Mouse (Mus musculus) erythroblast, embryonic 14.5 days (primary cell): ENCODE results near the gene Gsdme.

ENCODE experiments used
- GATA1 ChIP-seq: IDR thresholded peaks from 2 replicates; pipeline ENCODE4 v1.6.1; 2012; ENCODE audit warnings: low read length, inconsistent platforms, mixed read lengths
- TAL1 ChIP-seq: IDR thresholded peaks from 3 replicates; pipeline ENCODE4 v1.6.1; 2012; ENCODE audit warnings: low read length, inconsistent platforms, mixed read lengths

- TF ChIP-seq TAL1 = no peak
- TF ChIP-seq GATA1 = no peak
Measured at GRCm38 (mm10) chr6:50237963-50238362, 25.7 kb downstream of the Gsdme start.
